Mouse (Mus musculus) naive thymus-derived CD4-positive, alpha-beta T cell, adult 2 months (primary cell): ENCODE results near the gene Ppfibp1.

Experiments
- DNase-seq: peaks from one replicate; pipeline ENCODE4 v3.0.0-alpha.2; 2011; ENCODE audit warnings: low read depth

The Ppfibp1 gene

DNA sequence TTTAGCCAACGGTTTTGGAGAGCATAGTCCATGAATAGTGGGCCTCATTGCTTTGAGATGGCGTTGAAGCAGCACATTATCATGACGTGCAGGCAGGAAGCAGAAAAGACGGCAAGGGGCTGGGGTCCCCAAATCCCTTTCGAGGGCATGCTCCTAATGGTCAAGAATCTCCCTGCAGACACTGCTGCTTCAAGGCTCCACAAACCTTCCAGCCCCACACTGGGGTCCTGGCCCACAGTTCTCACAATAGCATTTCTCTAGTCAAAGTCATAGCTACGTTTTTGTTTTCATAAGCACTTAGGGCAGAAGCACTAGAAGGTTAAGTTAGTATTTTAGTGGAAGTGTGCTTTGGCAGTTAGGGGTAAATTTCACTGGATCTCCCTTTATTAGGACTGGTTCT, 107.6 kb downstream of the Ppfibp1 start:
- DNase-seq: no peak

DNA sequence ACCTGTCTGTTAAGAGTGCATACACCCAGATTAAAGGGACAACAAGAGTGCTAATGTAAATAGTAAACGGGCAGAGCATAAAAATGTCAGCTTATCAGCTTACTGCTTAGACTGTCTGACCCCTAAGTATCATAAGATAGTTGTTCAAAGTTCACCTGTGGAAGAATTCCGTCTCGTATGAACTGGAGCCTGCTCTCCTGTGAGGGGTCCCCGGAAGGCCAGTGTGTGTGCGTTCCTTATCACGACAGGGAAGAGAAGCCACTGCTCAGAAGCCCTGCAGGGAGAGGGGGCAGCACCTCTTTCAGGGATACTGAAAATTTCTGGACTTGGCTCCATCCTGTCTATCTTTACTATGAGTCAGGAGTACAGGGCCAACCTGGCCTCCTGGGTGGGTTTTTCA, 108.7 kb downstream of the Ppfibp1 start:
- DNase-seq: no peak

DNA sequence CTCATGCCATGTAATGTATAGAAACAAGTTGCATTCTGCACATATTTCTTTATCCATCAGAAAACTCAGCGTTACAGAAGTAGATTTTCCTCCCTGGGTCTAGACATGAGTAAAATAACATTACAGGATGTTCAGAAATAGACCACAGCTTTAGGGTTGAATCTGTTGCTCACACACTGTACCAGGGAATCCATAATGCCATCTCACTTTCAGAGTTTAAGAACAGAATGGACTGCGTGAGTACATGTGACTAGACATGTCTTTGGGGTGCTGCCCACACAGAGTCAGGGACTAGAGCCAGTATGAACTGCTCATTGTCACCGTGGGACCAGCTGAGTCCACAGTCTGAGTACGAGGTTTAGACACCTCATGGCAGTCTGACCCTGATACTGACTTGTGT, 110.4 kb downstream of the Ppfibp1 start:
- no peak for DNase-seq

GRCm38 (mm10) chr6:146999302-146999701, 111.0 kb downstream of the Ppfibp1 start:
- DNase-seq: no peak

DNA sequence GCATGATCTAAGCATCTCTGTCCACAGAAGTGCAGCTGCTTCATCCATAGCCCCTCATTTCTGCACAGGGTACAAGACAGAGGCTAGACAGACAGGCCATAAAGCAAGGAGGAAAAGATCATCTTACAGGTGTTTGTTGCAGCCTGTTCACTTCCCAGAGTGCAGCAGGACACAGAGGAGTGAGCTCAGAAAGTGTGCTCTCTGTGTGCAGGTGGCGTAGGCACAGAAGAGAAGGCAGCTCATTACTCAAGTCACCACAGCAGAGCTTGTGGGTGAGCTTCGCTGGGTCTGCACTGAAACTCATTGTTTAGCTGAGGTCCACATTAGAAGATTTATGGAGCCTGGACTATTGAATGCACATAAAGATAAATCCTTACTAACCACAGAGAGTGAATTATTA, 111.5 kb downstream of the Ppfibp1 start:
- DNase-seq: no peak

DNA sequence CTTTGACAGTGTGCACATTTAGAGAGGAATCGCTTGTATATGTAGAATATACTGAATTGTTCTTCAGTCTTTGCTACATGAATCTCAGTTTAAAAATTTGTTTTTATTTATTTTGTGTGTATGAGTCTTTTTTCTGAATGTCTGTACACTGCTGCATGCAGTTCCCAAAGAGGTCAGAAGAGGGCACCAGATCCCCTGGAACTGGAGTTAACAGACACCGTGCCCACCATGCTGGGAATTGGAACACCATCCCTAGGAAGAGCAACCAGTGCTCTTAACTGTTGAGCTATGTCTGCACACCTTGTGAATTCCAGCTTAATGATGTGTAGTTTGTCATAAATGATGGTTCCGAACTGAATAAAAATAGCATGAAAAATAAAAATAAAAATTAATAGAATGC, 119.9 kb downstream of the Ppfibp1 start:
- DNase-seq: peak; percentile 64

- DNase-seq: no peak
Measured at GRCm38 (mm10) chr6:147010358-147010757, 122.1 kb downstream of the Ppfibp1 start.

- no peak for DNase-seq
Measured at GRCm38 (mm10) chr6:147010811-147011520, 122.7 kb downstream of the Ppfibp1 start.

DNA sequence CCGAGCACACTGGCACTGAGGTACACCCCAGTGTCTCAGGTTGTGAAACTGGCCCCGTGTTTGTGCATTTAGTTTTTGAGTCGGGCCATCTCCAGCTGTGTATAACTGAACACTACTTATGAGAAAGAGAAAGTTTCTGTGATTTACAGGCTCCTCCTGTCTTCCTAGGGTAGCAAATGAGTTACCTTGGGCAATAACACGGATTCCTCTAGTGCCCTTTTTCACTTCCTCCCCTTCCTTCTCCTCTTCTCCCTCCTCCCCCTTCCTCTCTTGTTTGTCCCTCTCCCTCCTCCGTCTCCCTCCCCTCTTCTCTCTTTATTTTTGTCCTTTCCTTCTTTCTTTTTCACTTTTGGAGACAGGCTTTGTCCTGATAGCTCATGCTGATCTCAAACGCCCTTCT, 123.3 kb downstream of the Ppfibp1 start:
- no peak for DNase-seq

- no peak for DNase-seq
Measured at GRCm38 (mm10) chr6:147011977-147012376, 123.7 kb downstream of the Ppfibp1 start.

GRCm38 (mm10) chr6:147013546-147013945, 125.3 kb downstream of the Ppfibp1 start:
- DNase-seq: peak; percentile 9

- DNase-seq: no peak
Measured at GRCm38 (mm10) chr6:147017906-147018305, 129.6 kb downstream of the Ppfibp1 start.

DNA sequence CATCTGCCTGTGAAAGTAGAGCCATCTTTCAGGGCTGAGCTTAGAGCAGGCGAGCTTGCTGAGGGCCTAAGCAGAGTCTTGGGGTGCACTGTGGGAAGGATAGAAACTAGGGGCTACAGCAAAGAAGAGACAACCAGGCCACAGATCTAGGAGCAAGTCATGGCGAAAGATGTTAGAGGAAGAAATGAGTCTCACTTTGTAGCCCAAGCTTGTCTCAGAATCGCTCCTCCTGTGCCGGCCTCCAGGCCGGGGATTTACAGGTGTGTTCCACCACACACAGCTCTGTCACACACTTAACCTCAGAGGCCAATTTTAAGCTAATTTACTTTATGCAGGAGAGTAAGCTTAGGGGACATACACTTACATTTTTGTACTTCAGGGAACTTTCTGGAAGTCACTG, 130.1 kb downstream of the Ppfibp1 start:
- DNase-seq: no peak

DNA sequence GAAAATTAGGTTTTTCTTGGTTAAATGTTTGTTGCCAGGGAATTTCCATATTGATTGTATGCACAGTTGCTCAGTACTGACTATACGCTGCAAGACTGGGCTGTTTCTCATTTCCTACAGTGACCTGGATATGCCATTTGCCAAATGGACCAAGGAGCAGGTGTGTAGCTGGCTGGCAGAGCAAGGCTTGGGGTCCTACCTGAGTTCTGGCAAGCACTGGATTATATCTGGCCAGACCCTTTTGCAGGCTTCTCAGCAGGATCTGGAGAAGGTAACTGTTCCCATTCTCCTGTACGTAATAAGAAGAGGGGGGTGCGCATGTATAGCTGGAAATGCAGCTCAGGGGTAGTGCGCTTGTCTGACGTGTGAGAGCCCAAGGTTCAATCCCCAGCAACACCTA, 132.9 kb downstream of the Ppfibp1 start:
- DNase-seq: no peak

- DNase-seq: no peak
Measured at GRCm38 (mm10) chr6:147022375-147023132, 134.3 kb downstream of the Ppfibp1 start.

DNA sequence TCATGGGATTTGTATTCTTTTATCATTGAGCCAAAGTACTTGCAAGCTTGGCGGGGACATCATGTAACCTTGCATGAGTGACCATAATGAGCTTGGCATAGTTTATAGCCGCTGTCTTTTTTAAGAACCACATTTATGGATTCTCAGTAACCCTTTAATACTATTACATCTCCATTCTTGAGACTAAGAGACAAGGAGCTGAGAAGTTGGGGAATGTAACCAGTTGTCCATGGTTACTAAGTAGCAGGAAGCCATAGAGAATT, 134.8 kb downstream of the Ppfibp1 start:
- no peak for DNase-seq

GRCm38 (mm10) chr6:147023568-147023967, 135.3 kb downstream of the Ppfibp1 start:
- no peak for DNase-seq

GRCm38 (mm10) chr6:147024761-147025160, 136.5 kb downstream of the Ppfibp1 start:
- DNase-seq: no peak

DNA sequence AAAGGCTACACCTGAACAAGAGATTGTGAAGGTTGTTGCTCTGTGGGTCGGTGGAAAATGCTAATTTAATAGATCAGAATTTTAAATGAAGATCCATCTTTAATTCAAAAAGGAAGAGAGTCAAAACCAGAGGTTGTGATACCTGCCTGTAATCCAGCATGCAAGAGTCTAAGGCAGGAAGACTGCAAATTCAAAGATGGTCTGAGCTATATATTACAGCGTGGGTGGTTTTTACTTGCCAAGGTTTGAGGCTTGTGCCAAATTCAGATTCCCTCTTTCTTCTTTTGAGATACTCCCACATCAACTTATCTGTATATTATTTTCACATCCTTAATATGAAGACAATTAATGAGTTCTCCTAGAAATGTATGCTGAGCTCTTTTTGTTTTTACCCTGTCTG, 140.1 kb downstream of the Ppfibp1 start:
- DNase-seq: no peak

- no peak for DNase-seq
Measured at GRCm38 (mm10) chr6:147029591-147029990, 141.3 kb downstream of the Ppfibp1 start.

DNA sequence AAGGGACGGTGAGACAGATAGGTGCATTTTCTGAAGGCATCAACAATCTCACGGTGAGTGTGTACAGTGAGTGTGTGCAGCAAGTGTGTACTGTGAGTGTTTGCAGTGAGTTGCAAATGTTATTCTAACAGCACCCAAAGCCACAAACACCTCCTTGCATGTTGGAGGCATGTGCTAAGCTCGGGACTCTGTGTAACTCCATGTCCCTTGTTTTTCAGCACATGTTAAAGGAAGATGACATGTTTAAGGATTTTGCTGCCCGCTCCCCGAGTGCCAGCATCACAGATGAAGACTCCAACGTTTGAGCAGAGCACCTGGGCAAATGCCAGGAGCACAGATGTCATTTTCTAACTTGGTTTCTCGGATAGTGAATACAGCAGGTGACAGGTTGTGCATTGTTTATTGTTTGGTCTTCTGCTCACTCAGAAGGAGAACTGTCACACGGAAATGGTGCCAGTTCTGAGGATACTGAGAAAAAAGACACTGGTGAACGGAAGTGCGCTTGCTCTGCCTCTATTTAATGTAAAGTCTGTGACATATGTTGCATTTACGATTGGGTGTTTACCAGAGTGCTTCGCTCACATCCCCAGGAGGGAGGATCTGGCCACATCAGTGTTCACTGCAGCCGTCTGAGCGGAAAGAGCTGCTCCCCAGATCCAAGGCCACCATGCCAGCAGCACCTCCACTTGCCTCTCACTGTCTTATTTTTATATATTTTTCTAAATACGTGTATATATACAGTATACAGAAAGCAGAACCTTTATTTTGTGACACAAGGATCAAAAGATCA, 142.0 kb downstream of the Ppfibp1 start:
- DNase-seq: no peak

DNA sequence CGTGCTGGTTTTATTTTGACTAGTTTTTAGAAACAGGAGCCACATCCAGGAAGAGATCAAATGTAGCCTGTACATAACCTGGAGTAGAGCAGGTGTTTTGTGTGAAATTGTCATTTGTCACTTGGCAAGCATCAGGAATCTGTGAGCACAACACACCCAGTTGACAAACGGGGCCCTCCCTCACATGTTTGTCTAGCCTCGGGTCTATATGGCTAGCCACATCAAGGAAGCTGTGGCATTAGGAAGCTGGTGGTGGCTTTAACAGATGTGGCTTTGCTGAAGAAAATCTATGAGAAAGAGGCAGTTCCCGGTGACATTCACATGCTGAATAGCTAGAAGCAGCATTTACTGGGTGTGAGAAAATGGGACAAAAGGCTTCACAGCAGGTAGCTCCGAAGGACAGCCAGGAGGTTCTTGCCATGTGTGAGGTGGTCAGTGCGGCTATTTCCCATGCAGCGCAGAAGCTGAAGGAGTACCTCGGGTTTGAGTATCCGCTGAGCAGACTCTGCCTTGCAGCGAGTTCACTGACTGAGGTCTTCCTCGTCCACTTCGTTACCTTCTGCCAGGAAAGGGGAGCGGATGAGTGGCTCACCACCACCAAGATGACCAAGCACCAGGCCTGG, 144.1 kb downstream of the Ppfibp1 start, which contains the start of gene Rep15:
Gene Rep15, plus strand, starts transcription at position 282 of the 623 bp plus-strand sequence.
- peak; percentile 37 for DNase-seq
